Mouse (Mus musculus) testis, adult 10 weeks (tissue): ENCODE results near the gene E130308A19Rik. TPM values are rescaled to one million over a fixed set of nuclear protein-coding genes. Genes with fewer than 3 reads are reported as not detected.

ENCODE experiments used
- polyA plus RNA-seq: library from polyadenylated mRNA; stranded (reverse); fragments of 350-450 nt; fragmentation: Illumina TruSeq; extraction: RNeasy Lipid Tissue Mini Kit (QIAGEN cat#74804); gene quantifications from one replicate; pipeline ENCODE4 v1.2.3, GENCODE M21; 2014; ENCODE audit warnings: low read depth, low replicate concordance

The E130308A19Rik gene
- polyA plus RNA-seq, result 3.8 TPM

DNA sequence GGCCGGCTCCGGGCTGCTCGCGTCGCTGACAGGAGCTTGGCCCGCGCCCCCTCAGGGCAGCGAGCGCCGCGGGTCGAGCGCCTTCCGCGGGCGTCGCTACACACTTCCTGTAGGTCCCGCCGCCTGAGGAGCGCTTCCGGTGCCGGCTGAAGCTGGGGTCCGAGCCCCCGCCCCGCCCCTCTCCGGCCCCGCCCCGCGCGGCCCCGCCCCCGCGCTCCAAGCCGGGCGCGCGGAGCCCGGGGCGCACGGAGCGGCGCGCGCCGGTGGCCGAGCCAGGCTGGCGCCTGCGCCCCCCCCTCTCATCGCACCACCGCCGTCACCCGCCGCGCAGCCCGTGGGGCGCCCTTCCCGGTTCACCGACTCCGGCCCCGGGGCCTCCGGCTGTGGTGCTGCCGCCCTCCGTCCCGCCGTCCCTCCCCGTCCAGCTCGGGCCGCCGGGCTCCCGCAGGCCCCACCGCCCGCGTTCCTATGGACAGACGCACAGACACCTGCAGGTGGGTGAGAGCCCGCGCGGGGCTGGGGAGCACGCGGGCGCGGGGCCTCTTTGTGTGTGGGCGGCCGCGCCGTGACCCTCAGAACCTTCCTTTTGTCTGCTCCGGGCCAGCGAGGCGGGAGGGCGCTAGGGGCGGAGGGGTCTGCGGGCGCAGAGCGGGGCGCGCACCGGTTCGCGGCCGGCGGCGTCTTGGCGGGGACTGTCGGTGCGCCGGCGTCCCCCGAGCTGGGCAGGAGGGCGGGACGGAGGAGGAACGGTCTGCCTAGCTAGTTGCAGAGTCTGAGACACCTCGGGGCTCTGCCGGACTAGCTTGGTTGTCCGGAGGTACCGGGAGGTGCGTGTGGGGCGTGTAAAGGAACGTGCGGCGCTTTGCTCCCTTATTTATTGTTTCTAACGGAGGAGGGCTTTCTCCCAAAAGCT lies at the start of gene E130308A19Rik:
E130308A19Rik (plus strand) TSS at position 214 of the 913 bp plus-strand sequence.

DNA sequence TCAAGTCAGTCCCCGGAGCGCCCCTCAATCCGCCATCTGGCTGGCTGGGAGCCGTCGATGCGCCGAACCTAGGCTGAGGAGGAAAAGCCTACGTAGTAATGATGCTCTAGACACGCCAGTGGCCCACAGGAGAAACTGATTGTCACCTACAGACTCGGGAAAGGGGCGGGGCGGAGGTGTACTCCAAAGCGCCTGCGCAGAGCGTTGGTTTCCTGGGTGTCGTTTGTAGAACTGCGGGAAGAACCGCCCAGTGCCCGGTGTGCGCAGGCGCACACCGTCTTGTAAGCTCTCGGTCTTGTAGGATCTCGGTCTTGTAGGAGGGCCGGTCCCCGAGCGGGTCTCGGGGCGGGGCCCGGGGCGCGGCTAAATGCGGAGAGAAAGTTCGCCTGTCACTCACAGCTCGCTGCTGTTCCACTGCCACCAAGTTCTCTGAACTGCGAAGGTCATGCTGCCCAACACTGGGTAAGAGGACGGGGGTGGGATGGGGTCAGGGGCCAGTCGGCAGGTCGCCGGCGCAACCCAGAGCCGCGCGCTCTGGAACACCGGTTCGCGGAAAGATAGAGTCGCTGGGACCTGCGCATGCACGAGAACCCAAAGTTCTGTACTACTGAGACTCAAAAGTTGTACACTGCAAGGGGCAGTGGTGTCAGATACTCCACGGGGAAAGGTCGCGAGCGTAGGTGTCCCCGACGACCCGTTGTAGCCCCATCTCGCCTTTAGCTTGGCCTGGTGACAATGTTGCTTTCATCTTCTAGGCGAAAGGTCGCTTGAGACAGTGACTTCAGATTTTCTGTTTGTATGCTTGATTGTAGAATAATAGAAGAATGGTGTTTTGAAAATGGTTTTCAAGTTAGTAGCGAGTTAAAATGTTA lies 44.5 kb upstream of the E130308A19Rik start, which contains the start of gene Hsdl2:
Hsdl2 (plus strand) TSS at position 250 of the 872 bp plus-strand sequence.

GRCm38 (mm10) chr4:59801489-59801888 lies 175.5 kb downstream of the E130308A19Rik start, which contains the start of gene Inip:
Inip (minus strand) TSS chr4:59801589.

DNA sequence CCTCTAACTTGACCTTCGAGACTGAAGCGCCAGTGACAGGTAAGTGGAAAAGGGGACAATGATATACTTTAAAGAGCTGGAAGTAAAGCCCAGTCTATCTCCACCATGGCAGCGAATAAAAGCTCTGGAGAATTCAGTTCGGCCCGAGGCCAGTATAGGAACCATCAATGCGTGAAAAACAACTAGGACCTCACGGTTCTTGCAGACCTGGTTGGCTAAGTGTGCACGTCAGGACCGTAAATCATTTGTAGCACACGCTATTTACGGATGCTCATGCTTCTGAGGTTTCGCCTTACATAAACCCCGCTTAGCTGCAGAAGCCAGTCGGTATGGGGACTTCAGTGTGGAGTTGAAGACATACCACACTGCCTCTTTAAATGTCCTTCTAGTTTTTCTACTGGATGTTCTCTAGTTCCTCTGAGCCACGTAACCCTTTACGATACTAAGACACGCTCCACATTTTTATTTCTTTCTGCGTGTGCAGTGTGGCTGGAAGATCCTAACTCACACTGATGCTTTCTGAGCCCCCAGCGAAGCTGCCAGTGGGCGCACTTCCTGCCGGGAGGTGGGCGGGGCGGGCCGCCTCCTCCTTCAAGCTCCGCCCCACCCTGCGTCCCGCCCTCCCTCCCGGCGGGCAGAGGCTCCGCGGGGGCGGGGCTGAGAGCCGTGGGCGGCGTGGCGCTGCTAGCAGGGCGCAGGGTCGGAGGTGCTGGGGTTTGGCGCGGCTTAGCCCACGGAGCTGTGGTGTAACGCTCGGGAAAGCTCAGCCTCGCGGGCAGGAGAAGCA lies 179.4 kb downstream of the E130308A19Rik start, which contains the start of gene Snx30:
Snx30 (plus strand) TSS at position 660 of the 787 bp plus-strand sequence.

Other genes starting within 250 kb of the E130308A19Rik start
- 6.3 TPM for gene Susd1, start 187.6 kb upstream of the E130308A19Rik start, polyA plus RNA-seq
- 29.5 TPM for gene Ptbp3, start 76.8 kb upstream of the E130308A19Rik start, polyA plus RNA-seq
- 222 TPM for gene Hsdl2, start 44.6 kb upstream of the E130308A19Rik start, polyA plus RNA-seq
- gene Inip, start 175.4 kb downstream of the E130308A19Rik start, polyA plus RNA-seq, result 22.9 TPM
- gene Snx30, start 179.6 kb downstream of the E130308A19Rik start, polyA plus RNA-seq, result 1.4 TPM